Mouse (Mus musculus): ENCODE data around the gene Galp. TPM values are rescaled to one million over a fixed set of nuclear protein-coding genes. Genes with fewer than 3 reads are reported as not detected.
A peak's percentile ranks its signal among the peaks of the same experiment; 100 is the strongest.

Gene Galp
- polyA plus RNA-seq, 1 experiment = not detected

- Histone ChIP-seq H3K79me2 (ENCODE audit: control insufficient read depth, insufficient read depth) (no peaks in the 10 kb centered on the region), H3K4me3 (no peak overlapping the region), H3ac (ENCODE audit: control insufficient read depth, insufficient read length) (no peak overlapping the region), H3K27me3 (ENCODE audit: control insufficient read depth, insufficient read depth, insufficient read length) (no peaks in the 10 kb centered on the region), H3K4me2 (ENCODE audit: low read depth) (no peak overlapping the region), H3K36me3 (ENCODE audit: control insufficient read depth, insufficient read depth) (peaks cover 11% of the 10 kb centered on the region)
- TF ChIP-seq TCF3 (IDR thresholded peaks at IDR 0.05; ENCODE audit: insufficient read length, low read depth) (no peak), USF1 (IDR thresholded peaks at IDR 0.05; ENCODE audit: low read depth) (no peak), CEBPB (IDR thresholded peaks at IDR 0.05; ENCODE audit: insufficient read depth, poor library complexity, severe bottlenecking) (no peak), POLR2A (IDR thresholded peaks at IDR 0.05; ENCODE audit: insufficient read length, low read depth) (no peak), POLR2AphosphoS2 (IDR thresholded peaks at IDR 0.05; ENCODE audit: insufficient read length, low read depth) (no peak), MYOD1 (IDR thresholded peaks at IDR 0.05; ENCODE audit: control insufficient read depth in 1 of 3, insufficient read length in 2 of 3, low read depth in 2 of 3) (no peak), REST (IDR thresholded peaks at IDR 0.05; ENCODE audit: insufficient read depth, insufficient read length) (no peak), TCF12 (IDR thresholded peaks at IDR 0.05; ENCODE audit: insufficient read depth, poor library complexity, severe bottlenecking) (no peak), SRF (IDR thresholded peaks at IDR 0.05; ENCODE audit: control insufficient read depth, insufficient read length, low read depth) (no peak), MAX (IDR thresholded peaks at IDR 0.05; ENCODE audit: low read depth) (no peak), E2F4 (IDR thresholded peaks at IDR 0.05; ENCODE audit: insufficient read depth) (no peak), MYOG (IDR thresholded peaks at IDR 0.05; ENCODE audit: control insufficient read depth in 1 of 3, insufficient read depth in 1 of 3, insufficient read length in 2 of 3, low read depth in 2 of 3) (no peak)
Measured at GRCm38 (mm10) chr7:6186176-6186575, 10.7 kb upstream of the Galp start.

- H3ac ChIP-seq (ENCODE audit: control insufficient read depth, insufficient read length) = no peak overlapping the region
- no peak overlapping the region for H3K4me2 ChIP-seq (ENCODE audit: low read depth)
- H3K27me3 ChIP-seq (ENCODE audit: control insufficient read depth, insufficient read depth, insufficient read length) = no peaks in the 10 kb centered on the region
- no peak for TF ChIP-seq MAX (IDR thresholded peaks at IDR 0.05; ENCODE audit: low read depth)
- TF ChIP-seq E2F4 (IDR thresholded peaks at IDR 0.05; ENCODE audit: insufficient read depth) = no peak
- no peak for TF ChIP-seq MYOD1 (IDR thresholded peaks at IDR 0.05; ENCODE audit: control insufficient read depth in 1 of 3, insufficient read length in 2 of 3, low read depth in 2 of 3)
- H3K4me3 ChIP-seq = no peak overlapping the region
- H3K79me2 ChIP-seq (ENCODE audit: control insufficient read depth, insufficient read depth) = no peaks in the 10 kb centered on the region
- H3K36me3 ChIP-seq (ENCODE audit: control insufficient read depth, insufficient read depth) = peaks cover 11% of the 10 kb centered on the region
Measured at GRCm38 (mm10) chr7:6186756-6187155, 10.1 kb upstream of the Galp start.

DNA sequence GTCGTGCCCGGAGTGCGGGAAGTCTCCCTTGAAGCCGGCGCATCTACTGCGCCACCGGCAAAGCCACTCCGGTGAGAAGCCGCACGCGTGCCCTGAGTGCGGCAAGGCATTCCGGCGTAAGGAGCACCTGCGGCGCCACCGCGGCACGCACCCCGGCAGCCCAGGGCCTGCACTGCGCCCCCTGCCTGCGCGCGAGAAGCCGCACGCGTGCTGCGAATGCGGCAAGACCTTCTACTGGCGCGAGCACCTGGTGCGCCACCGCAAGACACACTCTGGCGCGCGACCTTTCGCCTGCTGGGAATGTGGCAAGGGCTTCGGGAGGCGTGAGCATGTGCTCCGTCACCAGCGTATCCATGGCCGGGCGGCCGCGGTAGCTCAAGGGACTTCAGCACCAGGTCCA, 7.3 kb upstream of the Galp start:
- Histone ChIP-seq H3ac (ENCODE audit: control insufficient read depth, insufficient read length) (no peak overlapping the region), H3K79me2 (ENCODE audit: control insufficient read depth, insufficient read depth) (no peaks in the 10 kb centered on the region), H3K27me3 (ENCODE audit: control insufficient read depth, insufficient read depth, insufficient read length) (no peaks in the 10 kb centered on the region), H3K4me3 (no peak overlapping the region), H3K36me3 (ENCODE audit: control insufficient read depth, insufficient read depth) (peaks cover 11% of the 10 kb centered on the region), H3K4me2 (ENCODE audit: low read depth) (no peak overlapping the region)
- TF ChIP-seq MYOD1 (IDR thresholded peaks at IDR 0.05; ENCODE audit: control insufficient read depth in 1 of 3, insufficient read length in 2 of 3, low read depth in 2 of 3) (no peak), MYOG (IDR thresholded peaks at IDR 0.05; ENCODE audit: control insufficient read depth in 1 of 3, insufficient read depth in 1 of 3, insufficient read length in 2 of 3, low read depth in 2 of 3) (peak in 1 of 3 experiments; percentile 48)

- no peaks in the 10 kb centered on the region for H3K79me2 ChIP-seq (ENCODE audit: control insufficient read depth, insufficient read depth)
- no peak overlapping the region for H3ac ChIP-seq (ENCODE audit: control insufficient read depth, insufficient read length)
- H3K4me3 ChIP-seq = no peak overlapping the region
- no peaks in the 10 kb centered on the region for H3K27me3 ChIP-seq (ENCODE audit: control insufficient read depth, insufficient read depth, insufficient read length)
- no peak overlapping the region for H3K4me2 ChIP-seq (ENCODE audit: low read depth)
- TF ChIP-seq TCF3 (IDR thresholded peaks at IDR 0.05; ENCODE audit: insufficient read length, low read depth) (no peak), MYOD1 (IDR thresholded peaks at IDR 0.05; ENCODE audit: control insufficient read depth in 1 of 3, insufficient read length in 2 of 3, low read depth in 2 of 3) (no peak), MAX (IDR thresholded peaks at IDR 0.05; ENCODE audit: low read depth) (no peak)
- peaks cover 6% of the 10 kb centered on the region for H3K36me3 ChIP-seq (ENCODE audit: control insufficient read depth, insufficient read depth)
Measured at GRCm38 (mm10) chr7:6191376-6191775, 5.5 kb upstream of the Galp start.

- Histone ChIP-seq H3K36me3 (ENCODE audit: control insufficient read depth, insufficient read depth) (no peaks in the 10 kb centered on the region), H3K27me3 (ENCODE audit: control insufficient read depth, insufficient read depth, insufficient read length) (no peaks in the 10 kb centered on the region), H3ac (ENCODE audit: control insufficient read depth, insufficient read length) (no peak overlapping the region), H3K4me2 (ENCODE audit: low read depth) (no peak overlapping the region), H3K79me2 (ENCODE audit: control insufficient read depth, insufficient read depth) (no peaks in the 10 kb centered on the region), H3K4me3 (no peak overlapping the region)
- no peak for TF ChIP-seq POLR2A (IDR thresholded peaks at IDR 0.05; ENCODE audit: insufficient read length, low read depth)
- TF ChIP-seq POLR2AphosphoS2 (IDR thresholded peaks at IDR 0.05; ENCODE audit: insufficient read length, low read depth) = no peak
- TF ChIP-seq CEBPB (IDR thresholded peaks at IDR 0.05; ENCODE audit: insufficient read depth, poor library complexity, severe bottlenecking) = no peak
Measured at GRCm38 (mm10) chr7:6194129-6194528, 2.8 kb upstream of the Galp start.

- H3K4me2 ChIP-seq (ENCODE audit: low read depth) = no peak overlapping the region
- H3K4me3 ChIP-seq = no peak overlapping the region
- no peaks in the 10 kb centered on the region for H3K27me3 ChIP-seq (ENCODE audit: control insufficient read depth, insufficient read depth, insufficient read length)
- no peak overlapping the region for H3ac ChIP-seq (ENCODE audit: control insufficient read depth, insufficient read length)
- TF ChIP-seq USF1 (IDR thresholded peaks at IDR 0.05; ENCODE audit: low read depth) = no peak
- TF ChIP-seq MYOD1 (IDR thresholded peaks at IDR 0.05; ENCODE audit: control insufficient read depth in 1 of 3, insufficient read length in 2 of 3, low read depth in 2 of 3) = no peak
- TF ChIP-seq MYOG (IDR thresholded peaks at IDR 0.05; ENCODE audit: control insufficient read depth in 1 of 3, insufficient read depth in 1 of 3, insufficient read length in 2 of 3, low read depth in 2 of 3) = no peak
- no peak for TF ChIP-seq E2F4 (IDR thresholded peaks at IDR 0.05; ENCODE audit: insufficient read depth)
- no peak for TF ChIP-seq CEBPB (IDR thresholded peaks at IDR 0.05; ENCODE audit: insufficient read depth, poor library complexity, severe bottlenecking)
- TF ChIP-seq POLR2A (IDR thresholded peaks at IDR 0.05; ENCODE audit: insufficient read length, low read depth) = no peak
- no peak for TF ChIP-seq MAX (IDR thresholded peaks at IDR 0.05; ENCODE audit: low read depth)
- TF ChIP-seq REST (IDR thresholded peaks at IDR 0.05; ENCODE audit: insufficient read depth, insufficient read length) = no peak
- no peaks in the 10 kb centered on the region for H3K79me2 ChIP-seq (ENCODE audit: control insufficient read depth, insufficient read depth)
- H3K36me3 ChIP-seq (ENCODE audit: control insufficient read depth, insufficient read depth) = no peaks in the 10 kb centered on the region
Measured at GRCm38 (mm10) chr7:6195777-6196176, 1.1 kb upstream of the Galp start.
